Mouse (Mus musculus): Measurements from ENCODE around the gene Reep6.
A peak's percentile ranks its signal among the peaks of the same experiment; 100 is the strongest.

DNA sequence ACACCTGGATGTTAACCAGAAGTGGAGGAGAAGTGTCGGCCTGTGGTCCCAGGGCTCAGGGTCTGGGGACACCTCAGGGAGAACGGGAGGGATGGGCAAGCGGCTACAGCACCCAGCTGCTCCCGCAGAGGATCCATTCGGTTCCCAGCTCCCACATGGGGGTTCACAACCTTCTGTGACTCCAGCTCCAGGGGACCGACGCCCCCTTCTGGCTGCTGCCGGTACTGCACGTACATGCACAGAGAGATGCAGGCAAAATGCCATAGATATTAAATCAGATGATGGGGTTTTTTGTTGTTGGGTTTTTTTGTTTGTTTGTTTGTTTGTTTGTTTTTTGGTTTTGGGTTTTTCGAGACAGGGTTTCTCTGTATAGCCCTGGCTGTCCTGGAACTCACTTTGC, 48.0 kb downstream of the Reep6 start:
- TF ChIP-seq CTCF (IDR thresholded peaks at IDR 0.05; ENCODE audit: borderline replicate concordance, extremely low read depth, insufficient read depth, insufficient read length): peak; percentile 65
- no peak for TF ChIP-seq POLR2A (IDR thresholded peaks at IDR 0.05; ENCODE audit: borderline replicate concordance, extremely low read depth, insufficient read depth, insufficient read length, poor library complexity, severe bottlenecking)
